Mouse (Mus musculus) right cerebral cortex, adult 18-20 months (tissue): ENCODE data around the gene Capza2.

Experiments
- DNase-seq: peaks from one replicate; pipeline ENCODE4 v3.0.0; 2022; ENCODE audit warnings: mixed read lengths

Gene Capza2

DNA sequence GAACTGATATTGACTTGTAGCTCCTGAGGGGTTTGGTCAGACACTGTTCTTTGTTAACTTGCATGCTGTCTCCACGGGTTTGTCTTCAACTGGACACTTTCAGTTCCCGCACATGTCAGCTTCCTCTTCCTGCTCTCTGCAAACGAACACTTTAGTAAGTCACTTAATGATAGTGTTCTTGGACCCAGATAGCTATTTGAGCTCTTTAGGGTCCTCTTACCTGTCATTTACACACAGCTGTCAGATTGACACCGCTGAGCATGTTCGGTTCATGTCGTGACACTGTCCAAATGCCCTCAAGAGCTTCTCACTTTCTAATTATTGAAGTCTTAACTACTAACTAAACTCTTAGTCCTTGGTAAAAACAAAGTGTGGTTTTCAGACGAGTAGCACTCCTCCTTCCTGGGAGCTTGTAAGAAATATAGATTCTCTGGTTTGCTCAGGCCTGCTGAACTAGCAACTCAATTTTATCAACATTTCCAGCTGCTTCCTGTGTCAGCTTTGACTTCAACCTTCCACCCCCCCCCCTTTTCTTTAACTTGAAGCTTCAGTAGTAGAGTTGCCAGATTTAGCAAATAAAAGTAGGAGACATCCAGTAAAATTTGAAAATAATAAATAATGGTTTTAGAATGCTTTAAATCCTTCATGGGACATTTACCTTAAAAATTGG lies at the start of gene Capza2:
Capza2 (plus strand) TSS at position 620 of the 670 bp plus-strand sequence.
- DNase-seq, result no peak

DNA sequence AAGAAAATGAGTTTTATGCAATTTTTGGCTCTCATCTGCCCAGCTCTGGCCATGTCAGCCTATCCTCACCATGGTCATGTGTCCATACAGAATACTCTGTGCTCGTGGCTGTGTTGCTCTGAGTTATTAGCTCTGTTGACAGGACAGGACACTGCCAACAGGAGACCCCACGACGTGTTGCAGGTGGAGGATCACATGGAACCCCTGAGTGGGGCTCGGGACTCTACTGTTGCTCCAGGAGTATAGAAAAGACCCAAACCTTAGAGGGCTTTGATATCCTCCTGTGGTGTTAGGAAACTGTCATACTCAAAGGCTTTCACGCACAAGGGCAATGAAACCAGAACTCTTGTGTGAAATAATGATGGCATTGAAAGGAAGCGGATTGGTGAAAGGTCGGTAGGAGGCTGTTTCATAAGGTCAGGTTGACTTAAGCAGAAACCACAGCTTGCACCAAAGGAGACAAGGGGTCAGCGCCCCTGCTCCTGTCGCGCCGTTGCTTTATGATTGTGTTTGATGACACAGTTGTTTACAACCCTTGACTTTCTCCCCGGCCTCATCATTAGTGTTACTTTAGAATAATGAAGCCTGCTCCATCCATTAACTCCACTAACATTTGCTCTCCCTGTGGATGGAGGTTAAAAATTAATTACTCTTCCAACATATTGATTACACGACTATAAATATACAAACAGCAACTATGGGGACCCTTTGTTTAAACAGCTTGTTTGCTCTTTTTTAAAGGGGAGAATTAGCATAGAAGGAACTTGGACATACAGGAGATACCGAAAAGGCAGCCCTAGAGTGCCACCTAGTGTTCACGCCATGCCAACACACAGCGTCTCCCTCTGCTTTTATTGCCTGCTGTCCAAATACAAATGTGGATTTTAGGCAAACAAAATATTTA lies 46.7 kb upstream of the Capza2 start:
- peak; percentile 64 for DNase-seq

DNA sequence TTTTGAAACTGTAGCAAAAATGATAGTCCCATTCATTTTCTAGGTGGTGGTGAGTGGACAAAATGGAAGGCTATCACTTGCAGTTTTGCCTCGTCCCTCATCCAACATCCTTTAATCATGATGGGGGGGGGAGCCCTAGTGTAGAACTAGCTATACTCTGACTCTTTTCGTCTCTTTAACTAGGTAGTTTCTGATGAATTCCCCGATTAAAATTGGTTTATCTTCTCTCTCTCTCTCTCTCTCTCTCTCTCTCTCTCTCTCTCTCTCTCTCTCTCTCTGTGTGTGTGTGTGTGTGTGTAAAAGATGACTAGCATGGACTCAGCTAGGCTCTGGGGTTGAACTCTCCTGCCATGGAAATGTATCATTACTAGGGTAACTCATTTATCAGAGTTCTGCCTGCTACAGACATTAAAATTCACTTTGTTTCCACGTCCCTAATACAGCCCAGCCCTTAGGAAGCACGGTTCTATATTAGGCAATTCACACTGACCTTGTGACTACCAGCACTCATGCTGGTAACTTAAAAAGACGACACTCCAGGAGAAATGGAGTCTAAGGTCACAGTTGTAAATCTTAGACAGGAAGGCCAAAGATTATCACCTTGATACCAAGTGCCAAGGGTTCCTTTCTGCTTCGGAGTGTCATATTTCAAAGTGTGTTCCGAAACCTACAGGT lies 45.9 kb upstream of the Capza2 start:
- DNase-seq, result no peak

DNA sequence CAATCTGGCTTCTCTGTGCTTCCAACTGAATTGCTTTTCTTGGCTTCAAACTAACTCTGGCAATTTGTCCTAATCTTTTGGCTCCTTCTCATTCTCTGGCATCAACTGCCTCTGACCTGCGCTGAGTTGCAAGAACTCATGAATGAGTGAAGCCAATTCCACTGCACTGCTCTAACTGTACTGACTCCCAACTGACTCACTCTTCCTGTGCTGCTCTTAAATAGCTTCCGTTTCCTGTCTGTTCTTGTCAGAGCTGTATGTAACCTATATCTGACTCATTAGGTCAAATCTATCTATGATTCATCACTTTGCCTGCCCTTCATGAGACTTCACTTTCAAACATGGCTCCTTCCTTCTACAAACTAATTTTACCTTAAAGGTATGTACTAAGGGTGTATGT lies 42.1 kb upstream of the Capza2 start:
- DNase-seq, result no peak

DNA sequence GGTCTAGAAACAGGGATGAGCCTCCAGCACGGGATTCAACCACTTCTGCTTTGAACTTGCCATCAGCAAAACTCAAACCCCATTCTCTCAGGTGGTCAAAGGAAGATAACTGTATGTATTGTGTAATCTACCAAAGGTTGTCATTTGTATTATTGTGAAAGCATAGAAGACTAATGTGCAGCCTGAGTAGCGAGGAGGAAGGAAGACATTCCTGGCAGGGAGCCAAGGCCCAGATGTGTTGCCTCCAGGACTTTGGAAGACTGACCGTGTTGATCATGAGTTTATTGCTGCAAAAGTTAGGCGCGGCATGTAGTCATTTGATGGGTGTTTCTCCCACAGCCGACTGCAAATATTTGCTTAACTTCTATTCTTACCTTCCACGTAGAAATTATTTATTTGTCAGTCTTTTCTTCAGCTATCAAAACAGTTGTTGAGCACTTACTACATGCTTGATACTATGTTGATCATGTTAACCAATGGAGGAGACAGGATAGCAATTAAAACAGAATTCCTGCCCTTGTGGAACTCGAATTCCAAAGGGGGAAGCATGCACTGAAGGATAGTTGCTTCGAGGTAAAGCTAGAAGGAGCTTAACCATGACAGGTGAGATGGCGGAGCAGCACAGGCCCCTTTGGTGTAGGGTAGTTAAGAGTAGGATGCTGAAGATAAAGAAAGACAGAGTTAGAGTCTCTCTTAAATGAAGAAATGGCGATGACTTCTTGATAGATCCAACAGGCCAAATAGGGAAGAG lies 40.1 kb upstream of the Capza2 start:
- DNase-seq, result no peak

DNA sequence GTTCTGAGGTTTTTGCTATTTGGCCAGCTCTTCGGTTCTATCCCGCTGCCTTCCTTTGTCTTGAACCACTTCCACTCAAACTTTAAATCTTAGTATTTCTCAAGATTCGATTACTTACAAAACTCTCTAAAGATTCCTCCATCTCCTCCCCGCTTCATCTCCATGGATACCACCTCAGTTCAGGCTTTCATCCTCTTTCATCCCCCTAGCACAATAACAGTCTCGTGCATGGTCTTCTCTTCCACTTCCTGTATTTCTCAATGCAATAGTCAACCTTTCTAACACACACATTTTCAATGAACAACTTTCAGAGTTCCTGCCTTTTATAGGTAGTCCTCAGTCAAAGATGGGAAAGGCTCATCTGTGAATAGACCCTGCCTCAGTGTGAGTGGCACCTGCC lies 36.7 kb upstream of the Capza2 start:
- DNase-seq, result no peak

DNA sequence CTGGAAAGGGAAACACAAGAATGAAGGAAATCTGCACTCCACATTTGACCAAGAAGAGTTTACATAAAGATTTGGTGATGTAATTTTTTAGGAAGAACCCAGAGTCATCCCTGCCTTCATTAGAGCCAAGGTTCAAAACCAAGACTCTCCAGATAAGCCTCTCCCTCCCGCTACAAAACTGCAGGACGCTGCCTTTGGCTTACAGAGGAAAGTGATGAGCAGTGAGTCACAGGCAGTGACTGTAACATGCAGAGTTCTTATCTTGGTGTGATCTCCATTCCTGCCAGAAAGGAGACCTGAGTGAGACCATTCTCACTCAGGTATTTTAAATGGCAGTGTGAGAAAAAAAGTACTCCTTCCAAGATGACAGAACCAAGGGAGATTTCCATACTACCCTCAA lies 34.5 kb upstream of the Capza2 start:
- no peak for DNase-seq

DNA sequence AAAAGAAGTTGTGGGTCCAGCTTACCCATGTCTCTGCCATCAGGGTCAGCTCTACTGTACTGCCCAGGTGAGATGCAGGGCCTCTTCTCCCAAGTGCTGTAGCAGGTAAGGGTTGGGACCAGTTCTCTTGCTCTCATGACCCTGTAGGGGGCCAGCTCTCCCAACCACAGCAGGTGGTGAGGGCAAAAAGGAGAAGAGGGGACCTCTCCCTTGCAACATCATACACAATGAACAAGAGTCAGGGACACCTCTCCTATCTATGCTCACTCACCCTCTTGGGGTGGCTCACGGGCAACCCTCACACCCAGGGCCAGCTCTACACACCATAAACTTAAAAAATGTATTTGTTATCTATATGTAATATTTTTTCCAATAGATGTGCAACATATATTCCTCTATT lies 29.1 kb upstream of the Capza2 start:
- DNase-seq, result no peak

DNA sequence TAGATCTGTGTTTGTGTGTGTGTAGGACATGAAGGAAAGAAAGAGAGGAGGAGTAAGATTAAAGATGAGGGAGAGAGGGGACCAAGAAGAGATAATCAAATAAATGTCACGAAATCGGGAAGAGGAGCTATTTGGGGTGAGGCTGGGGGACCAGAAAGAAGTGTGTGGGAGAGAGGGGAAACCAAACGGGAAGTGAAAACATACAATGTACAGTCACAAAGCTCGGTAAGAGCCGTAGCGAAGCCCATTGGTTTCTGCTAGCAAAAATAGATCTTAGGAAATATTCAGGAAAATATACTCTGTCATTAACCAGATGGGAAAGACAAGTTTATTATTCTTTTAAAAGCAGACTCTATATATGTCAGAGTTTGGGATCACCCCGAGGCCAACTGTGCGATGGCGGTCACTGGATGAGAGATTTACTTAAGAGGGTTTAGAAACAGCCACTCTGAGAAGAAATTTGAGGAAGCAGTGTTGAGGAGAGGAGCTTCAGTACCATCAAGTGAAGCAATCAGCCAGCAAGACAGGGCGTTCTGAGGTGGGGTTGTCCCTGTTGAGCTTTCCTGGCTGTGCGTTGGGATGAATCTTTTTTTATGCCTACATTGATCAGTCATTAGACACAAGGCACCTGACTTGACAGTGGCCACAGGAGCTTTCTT lies 24.6 kb upstream of the Capza2 start:
- DNase-seq, result no peak

DNA sequence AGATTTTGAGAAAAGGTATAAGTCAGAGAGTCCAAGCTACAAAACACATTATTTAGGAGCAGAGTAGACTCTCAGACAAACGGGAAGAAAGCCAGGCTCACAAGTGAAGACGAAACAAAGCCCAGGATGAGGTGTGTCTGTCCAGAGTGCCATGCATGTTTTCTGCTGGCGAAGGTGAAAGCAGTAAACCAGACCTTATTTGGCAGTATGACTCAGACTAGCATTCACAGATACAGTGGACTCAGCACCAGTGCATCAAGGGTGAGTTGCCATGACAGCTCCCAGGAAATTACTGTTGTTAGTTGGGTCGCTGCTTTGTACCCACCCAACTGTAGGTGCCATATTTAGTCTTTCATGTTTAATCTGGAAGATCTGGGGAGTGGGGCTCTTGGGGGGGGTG lies 23.4 kb upstream of the Capza2 start:
- no peak for DNase-seq

DNA sequence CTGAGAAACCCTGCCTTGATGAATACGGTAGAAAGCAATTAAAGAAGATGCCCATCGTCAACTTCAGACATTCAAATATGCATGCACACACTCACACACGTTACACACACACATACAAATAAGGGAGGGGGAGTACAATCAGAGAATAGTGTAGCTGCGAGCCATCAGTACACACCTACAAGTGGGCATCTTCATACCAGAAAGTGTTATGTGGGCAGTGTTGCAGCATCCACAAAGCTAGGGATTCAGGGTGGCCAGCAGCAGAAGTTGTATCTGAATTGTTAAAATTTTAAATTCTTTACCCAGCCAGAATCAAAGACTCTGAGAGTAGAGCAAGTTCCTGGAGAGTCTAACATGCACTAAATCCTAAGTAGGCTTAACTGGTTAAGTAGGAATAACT lies 15.2 kb upstream of the Capza2 start:
- peak; percentile 24 for DNase-seq

DNA sequence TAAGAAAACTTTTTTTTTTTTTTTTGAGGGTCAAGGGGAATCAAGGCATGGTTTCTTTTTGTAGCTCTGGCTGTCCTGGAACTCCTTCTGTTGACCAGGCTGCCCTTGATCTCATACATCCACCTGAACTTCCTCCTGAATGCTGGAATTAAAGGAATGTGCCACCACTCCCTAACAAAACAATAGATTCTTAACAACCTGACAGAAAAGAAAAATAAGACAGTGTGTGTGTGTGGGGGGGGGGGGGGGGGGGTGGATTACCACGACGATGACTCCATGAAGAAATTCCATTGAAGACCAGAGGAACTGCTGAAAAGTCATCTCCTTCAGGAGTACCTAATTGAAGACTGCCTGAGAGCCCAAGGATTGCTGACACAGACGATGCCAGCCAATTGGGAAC lies 14.6 kb upstream of the Capza2 start:
- no peak for DNase-seq

DNA sequence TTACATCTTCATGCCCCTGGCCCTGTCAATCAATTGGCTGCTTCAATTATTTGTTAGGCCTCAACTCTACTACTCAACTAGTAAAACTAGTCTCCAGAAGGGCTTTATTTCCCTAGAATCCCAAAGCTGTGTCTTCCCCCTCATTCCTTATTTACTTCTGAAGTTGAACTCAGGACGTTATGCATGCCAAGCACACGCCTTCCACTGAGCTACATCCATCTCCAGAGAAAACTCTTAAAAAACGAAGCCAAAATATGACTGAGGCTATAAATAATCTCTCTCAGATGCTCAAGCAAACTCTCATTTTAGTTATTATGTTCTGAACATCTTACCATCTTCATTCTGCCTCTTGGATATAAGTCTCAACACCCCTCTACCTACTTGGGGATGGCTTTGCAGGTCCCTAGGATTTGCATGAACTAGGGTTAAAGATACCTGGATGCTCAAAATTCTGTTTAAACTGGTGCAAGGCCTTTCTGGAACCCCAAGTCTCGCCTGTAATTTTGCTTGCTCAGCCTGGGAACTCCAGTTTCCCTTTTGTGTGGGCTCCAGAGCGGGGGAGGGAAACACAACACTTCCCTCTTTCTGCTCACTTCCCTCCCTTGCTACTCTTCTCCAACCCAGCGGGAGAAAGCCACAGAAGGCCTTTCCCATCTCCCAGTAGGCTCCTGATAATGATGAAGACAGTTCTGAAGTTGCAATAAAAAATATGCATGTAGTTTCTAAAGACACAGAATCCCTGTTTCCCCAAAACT lies 7.2 kb upstream of the Capza2 start:
- peak; percentile 49 for DNase-seq

DNA sequence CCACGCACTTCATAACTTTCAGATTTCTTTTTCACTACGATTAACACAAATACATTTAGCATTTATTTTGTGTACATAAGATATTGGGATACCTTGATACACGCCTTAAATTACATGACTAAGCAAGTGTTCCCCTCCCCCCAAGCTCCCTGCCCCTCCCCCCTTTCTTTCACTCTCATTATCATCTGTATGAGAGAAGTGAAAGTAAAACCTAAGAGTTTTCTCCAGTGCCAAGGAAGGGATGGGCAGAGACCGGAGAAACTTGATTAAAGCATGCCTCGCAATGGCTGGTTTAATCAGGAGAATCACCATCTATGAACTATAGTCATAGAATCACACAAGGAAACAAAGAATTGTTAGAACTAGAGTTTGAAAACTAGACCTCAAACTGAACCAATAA lies 6.3 kb upstream of the Capza2 start:
- DNase-seq, result no peak

DNA sequence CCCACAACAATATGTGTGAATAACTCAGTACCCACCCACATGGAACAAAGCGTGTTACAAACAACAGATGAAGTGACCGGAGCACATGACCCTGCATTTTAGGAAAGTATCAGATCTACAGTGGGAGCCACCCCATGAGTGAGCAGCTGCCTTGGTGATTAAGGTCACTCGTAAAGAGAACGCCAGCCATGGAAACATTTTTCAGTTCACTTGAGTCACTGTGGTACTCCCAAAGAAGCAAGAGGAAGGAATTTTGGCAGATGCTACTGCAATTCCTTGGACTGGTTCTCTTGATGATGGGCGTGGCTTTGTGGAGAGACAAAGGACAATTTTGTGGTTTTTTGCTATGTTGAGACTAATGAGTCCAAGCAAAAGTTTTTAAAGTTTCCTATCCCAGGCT lies 4.4 kb upstream of the Capza2 start:
- no peak for DNase-seq

DNA sequence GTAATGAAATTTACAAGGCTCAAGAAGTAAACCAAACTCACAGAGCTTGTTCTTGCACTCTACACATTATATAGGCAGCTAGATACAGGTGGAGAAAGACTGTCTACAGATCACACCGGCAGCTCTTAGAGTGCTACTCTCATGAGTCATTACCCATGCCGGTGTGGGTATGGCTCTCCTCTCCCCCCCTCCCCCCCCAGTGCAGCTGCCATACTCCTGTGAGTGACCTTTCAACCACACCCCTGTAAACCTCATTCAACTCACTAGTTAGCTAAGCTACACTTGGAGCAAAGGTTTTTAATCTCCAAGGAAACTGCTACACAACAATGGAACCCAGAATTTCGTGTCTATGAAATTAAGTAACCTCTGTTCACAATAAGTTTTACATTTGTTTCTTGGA lies 2.2 kb upstream of the Capza2 start:
- no peak for DNase-seq

DNA sequence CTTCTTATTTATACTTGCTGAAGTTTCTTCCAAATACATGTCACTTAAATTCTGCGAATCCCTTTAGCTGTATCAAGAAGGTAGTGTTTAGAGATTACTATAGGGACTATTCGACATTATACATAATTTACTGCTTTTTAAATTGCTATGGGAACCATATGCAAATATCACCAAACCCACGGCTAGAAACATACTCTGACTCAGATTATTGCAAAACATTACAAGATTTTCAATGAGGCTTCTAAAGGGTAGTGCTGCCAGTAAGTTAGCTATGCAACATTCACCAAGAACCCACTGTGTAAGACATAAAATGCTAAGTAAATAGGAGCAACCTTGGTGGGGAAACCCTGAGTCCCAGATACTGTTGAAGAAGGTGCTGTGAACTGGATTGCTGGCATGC lies 1.0 kb upstream of the Capza2 start:
- no peak for DNase-seq

DNA sequence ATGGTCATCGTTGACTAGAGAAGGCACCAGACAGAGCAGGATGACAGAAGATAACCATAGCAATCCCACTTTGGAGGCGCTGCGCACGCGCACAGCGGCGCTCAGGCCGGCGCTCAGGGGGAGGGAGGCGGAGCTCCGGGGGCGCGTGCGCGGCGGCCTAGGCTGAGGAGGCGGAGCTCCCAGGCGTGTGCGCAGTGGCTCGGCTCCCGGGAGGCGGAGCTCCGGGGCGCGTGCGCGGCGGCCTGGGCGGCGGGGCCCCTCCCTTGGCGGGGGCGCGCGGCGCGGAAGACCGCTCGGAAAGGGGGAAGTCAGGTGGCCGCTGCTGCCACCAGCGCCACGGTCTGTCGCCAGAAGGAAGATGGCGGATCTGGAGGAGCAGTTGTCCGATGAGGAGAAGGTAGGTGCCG lies 733 bp downstream of the Capza2 start:
- DNase-seq, result peak; percentile 97

DNA sequence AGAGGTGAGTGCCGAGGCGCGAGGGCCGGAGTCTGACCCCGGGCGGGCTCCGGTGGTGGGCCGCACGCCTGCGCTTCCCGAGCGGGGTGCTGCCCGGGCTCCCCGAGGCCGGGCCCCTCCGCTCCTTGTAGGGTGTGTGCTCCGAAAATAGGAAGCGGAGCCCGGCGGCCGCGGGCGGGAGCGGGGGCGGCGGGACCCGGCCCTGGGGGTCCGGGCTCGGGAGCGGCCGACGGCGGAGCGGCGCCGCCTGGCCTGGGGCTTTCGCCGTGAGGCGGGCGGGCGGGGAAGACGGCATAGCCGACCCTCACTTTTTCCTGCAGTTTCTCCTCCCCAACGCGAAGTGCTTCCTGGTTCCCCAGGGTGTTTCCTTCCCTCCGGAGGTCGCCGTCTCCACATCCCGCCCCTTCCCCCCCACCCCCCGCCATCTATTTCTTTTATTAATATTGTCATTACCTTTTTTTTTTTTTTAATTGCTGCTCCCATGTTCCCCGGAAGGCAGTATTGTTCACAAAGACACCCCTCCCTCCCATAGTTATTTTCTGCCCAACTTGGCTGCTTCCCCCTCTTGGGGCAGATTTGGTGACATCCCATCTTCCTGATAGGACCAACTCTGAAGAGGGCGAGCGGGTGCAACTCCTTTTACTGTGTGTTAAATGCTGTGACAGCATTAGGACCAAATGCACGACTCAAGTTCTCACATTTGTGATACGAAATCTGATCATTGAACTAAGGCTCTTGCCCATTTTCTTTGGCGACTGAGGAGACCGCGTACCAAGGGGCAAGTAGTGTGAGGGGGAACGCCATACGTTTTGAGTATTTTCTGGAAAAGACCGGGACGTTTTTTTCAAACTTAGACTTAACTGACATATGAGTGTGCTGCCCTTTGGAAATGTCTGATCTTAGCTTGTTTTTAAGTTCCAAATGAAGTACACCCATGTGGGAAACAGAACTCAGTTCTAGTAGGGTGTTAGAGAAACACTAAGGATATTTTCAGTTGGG lies 1.5 kb downstream of the Capza2 start:
- DNase-seq, result peak; percentile 55

DNA sequence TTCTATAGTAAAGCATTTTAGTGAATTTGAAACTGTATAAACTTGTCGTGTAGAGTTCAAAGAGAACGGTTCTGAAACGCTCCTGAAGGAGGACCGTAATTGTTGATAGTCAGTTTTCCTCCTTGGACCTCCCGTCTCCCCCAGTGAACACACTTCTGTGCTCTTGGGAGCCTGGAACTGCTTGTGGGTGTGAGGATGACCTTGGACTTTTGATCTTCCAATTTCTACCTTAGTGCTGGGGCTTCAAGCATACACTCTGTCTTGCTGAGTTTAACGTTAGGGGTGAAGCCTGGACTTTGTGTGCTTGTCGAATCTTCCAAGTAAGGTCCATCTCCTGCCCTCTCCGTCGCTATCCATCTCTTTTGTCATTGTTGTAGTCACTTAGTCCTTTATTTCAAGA lies 4.0 kb downstream of the Capza2 start:
- DNase-seq, result no peak
